Mouse (Mus musculus) colon, adult 2 months (tissue): ENCODE results near the gene Ccl20. TPM values are rescaled to one million over a fixed set of nuclear protein-coding genes. Genes with fewer than 3 reads are reported as not detected.

ENCODE experiments used
- polyA plus RNA-seq: library from polyadenylated mRNA; depleted of rRNA; stranded (reverse); fragments of >200 nt; gene quantifications from 2 replicates; pipeline ENCODE4 v1.2.3, GENCODE M21; 2012; rRNA removed

Ccl20 gene
- polyA plus RNA-seq = 7.9 and 9.1 TPM in 2 replicates

GRCm38 (mm10) chr1:83116447-83117137 lies at the start of gene Ccl20:
Gene Ccl20 (plus strand): TSS chr1:83116766.

GRCm38 (mm10) chr1:83159603-83160002 lies 43.0 kb downstream of the Ccl20 start, which contains the start of gene Daw1:
Gene Daw1 (plus strand): TSS chr1:83159752.

Other genes starting within 250 kb of the Ccl20 start
- gene A030005L19Rik, start 203.4 kb upstream of the Ccl20 start, polyA plus RNA-seq = 0.90 and 0.91 TPM in 2 replicates
- gene A030014E15Rik, start 191.8 kb upstream of the Ccl20 start, polyA plus RNA-seq = not detected in 2 replicates
- not detected in 2 replicates for gene Gm6217, start 185.4 kb upstream of the Ccl20 start, polyA plus RNA-seq
- not detected in 2 replicates for gene A030003K21Rik, start 173.4 kb upstream of the Ccl20 start, polyA plus RNA-seq
- gene Gm7544, start 160.8 kb upstream of the Ccl20 start, polyA plus RNA-seq = not detected in 2 replicates
- not detected in 2 replicates for gene Gm47955, start 156.5 kb upstream of the Ccl20 start, polyA plus RNA-seq
- gene Gm47959, start 116.2 kb upstream of the Ccl20 start, polyA plus RNA-seq = not detected in 2 replicates
- gene Slc19a3, start 78.3 kb upstream of the Ccl20 start, polyA plus RNA-seq = 0.10 and 0.25 TPM in 2 replicates
- gene Krtap28-10, start 74.3 kb upstream of the Ccl20 start, polyA plus RNA-seq = not detected in 2 replicates
- not detected in 2 replicates for gene Gm47969, start 71.8 kb upstream of the Ccl20 start, polyA plus RNA-seq
- not detected in 2 replicates for gene A030005K14Rik, start 57.4 kb upstream of the Ccl20 start, polyA plus RNA-seq
- not detected in 2 replicates for gene Krtap28-13, start 55.8 kb upstream of the Ccl20 start, polyA plus RNA-seq
- gene Daw1, start 43.0 kb downstream of the Ccl20 start, polyA plus RNA-seq = 0.08 TPM in 1 of 2 replicates, not detected in the other